Comparison of ENCODE assay signal across 24 mouse cellular contexts in genomic region chr4:131354908-131355307, GRCm38 (mm10).
"Had no signal": no experiment of that assay in that cellular context is flagged by ENCODE, and none has a peak within 500 bp of the region (broad histone marks: within the 10 kb centered on the region; RNA-seq: fewer than 3 reads in every experiment).

No protein-coding gene starts in this region.

- H3K4me1 ChIP-seq: limb, embryonic 12.5 days; limb, embryonic 13.5 days; limb, embryonic 15.5 days; liver, embryonic 12.5 days; liver, embryonic 13.5 days; liver, embryonic 15.5 days had no signal

- H3K36me3 ChIP-seq: limb, embryonic 10.5 days; limb, embryonic 12.5 days; limb, embryonic 13.5 days; limb, embryonic 15.5 days; liver, embryonic 12.5 days; liver, embryonic 13.5 days; liver, embryonic 15.5 days; lung, embryonic 15.5 days; midbrain, embryonic 10.5 days; midbrain, embryonic 12.5 days; midbrain, embryonic 13.5 days; midbrain, embryonic 15.5 days had no signal

- H3K27me3 ChIP-seq: liver, embryonic 12.5 days; liver, embryonic 13.5 days; liver, embryonic 15.5 days; midbrain, embryonic 12.5 days; midbrain, embryonic 13.5 days; midbrain, embryonic 15.5 days had no signal

- DNase-seq: left cerebral cortex, postnatal 4 days; liver; liver, embryonic 13.5 days; liver, postnatal 0 days; midbrain, embryonic 14.5 days had no signal

- H3K4me3 ChIP-seq: left cerebral cortex, adult 2 months; limb, embryonic 10.5 days; limb, embryonic 12.5 days; limb, embryonic 13.5 days; limb, embryonic 15.5 days; liver, embryonic 12.5 days; liver, embryonic 13.5 days; liver, embryonic 15.5 days; lung, embryonic 15.5 days; midbrain, embryonic 10.5 days; midbrain, embryonic 12.5 days; midbrain, embryonic 13.5 days; midbrain, embryonic 15.5 days; myocyte had no signal

- ATAC-seq: liver, embryonic 12.5 days; liver, postnatal 0 days; midbrain, embryonic 13.5 days; midbrain, embryonic 15.5 days; midbrain, embryonic 16.5 days had no signal

- H3K4me2 ChIP-seq: limb, embryonic 12.5 days; limb, embryonic 13.5 days; limb, embryonic 15.5 days; liver, embryonic 11.5 days; liver, embryonic 12.5 days; liver, embryonic 13.5 days; liver, embryonic 15.5 days; lung, embryonic 15.5 days; midbrain, embryonic 11.5 days; midbrain, embryonic 12.5 days; midbrain, embryonic 13.5 days; midbrain, embryonic 15.5 days had no signal

- H3K9me3 ChIP-seq: limb, embryonic 10.5 days; limb, embryonic 12.5 days; limb, embryonic 13.5 days; limb, embryonic 15.5 days; liver, embryonic 12.5 days; liver, embryonic 13.5 days; liver, embryonic 15.5 days; lung, embryonic 15.5 days; midbrain, embryonic 10.5 days; midbrain, embryonic 12.5 days; midbrain, embryonic 13.5 days; midbrain, embryonic 15.5 days had no signal

- H3K9ac ChIP-seq: limb, embryonic 12.5 days; limb, embryonic 13.5 days; limb, embryonic 15.5 days; liver, embryonic 12.5 days; liver, embryonic 13.5 days; liver, embryonic 14.5 days; liver, embryonic 15.5 days; liver, postnatal 0 days; lung, embryonic 14.5 days; lung, embryonic 15.5 days; midbrain, embryonic 12.5 days; midbrain, embryonic 13.5 days; midbrain, embryonic 15.5 days had no signal

- H3K27ac ChIP-seq: limb, embryonic 10.5 days; limb, embryonic 12.5 days; limb, embryonic 13.5 days; limb, embryonic 15.5 days; liver, embryonic 12.5 days; liver, embryonic 13.5 days; liver, embryonic 14.5 days; liver, embryonic 15.5 days; lung, embryonic 15.5 days; macrophage; midbrain, embryonic 10.5 days; midbrain, embryonic 12.5 days; midbrain, embryonic 13.5 days; midbrain, embryonic 15.5 days had no signal
